Mouse (Mus musculus): Measurements from ENCODE around the gene Ptpre. TPM values are rescaled to one million over a fixed set of nuclear protein-coding genes. Genes with fewer than 3 reads are reported as not detected.

The Ptpre gene
- total and polyA plus RNA-seq, 3 experiments: 30.5 to 154 (median 119) TPM

GRCm38 (mm10) chr7:135526574-135527152 is 10.6 kb upstream of the Ptpre start:
- no peak for ATAC-seq (ENCODE audit: extremely low read depth, insufficient number of reproducible peaks, low FRiP score, poor library complexity, severe bottlenecking)
- TF ChIP-seq TAL1 (conservative IDR thresholded peaks at IDR 0.05; ENCODE audit: low read depth, low read length) (no peak), POLR2AphosphoS5 (IDR thresholded peaks at IDR 0.05; ENCODE audit: insufficient replicate concordance, low read depth, low read length) (no peak), GATA2 (IDR thresholded peaks at IDR 0.05; ENCODE audit: borderline replicate concordance, low read depth, low read length) (no peak), GATA1 (IDR thresholded peaks at IDR 0.05; ENCODE audit: borderline replicate concordance, low read length) (no peak)
- DNase-seq (ENCODE audit: low spot score): no peak
- Histone ChIP-seq H3K9me3 (replicated peaks) (no peaks in the 10 kb centered on the region), H3K4me1 (ENCODE audit: insufficient read depth, low read depth, low read length) (peaks cover 4% of the 10 kb centered on the region), H3K36me3 (replicated peaks) (no peaks in the 10 kb centered on the region), H3K27me3 (ENCODE audit: insufficient read depth, low read length) (peaks cover 48% of the 10 kb centered on the region), H3K4me3 (ENCODE audit: low read depth, low read length) (no peak overlapping the region)

DNA sequence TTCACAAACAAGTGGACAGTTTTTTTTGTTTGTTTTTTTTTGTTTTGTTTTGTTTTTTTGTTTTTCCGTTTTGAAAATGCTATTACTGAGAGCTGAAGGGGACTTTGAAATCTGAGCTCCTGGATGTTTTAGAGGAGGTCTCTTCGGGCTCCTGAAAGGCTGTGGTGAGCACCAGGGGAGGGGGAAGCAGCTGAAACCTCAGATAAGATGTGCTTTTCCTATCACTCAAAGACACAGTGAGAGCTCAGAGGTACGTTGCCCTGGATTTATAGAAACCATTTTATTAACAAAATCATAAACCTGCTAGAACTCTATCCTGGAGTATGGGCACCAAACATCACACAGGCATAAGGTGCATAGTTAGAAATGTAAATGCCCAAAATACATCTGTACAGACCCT is 10.1 kb upstream of the Ptpre start:
- DNase-seq (ENCODE audit: low spot score) (no peak), ATAC-seq (ENCODE audit: extremely low read depth, insufficient number of reproducible peaks, low FRiP score, poor library complexity, severe bottlenecking) (no peak)
- H3K4me3 ChIP-seq (ENCODE audit: low read depth, low read length): no peak overlapping the region
- peak; percentile 49; the same call in 1 of the 2 replicates for TF ChIP-seq TAL1 (conservative IDR thresholded peaks at IDR 0.05; ENCODE audit: low read depth, low read length)
- TF ChIP-seq GATA2 (IDR thresholded peaks at IDR 0.05; ENCODE audit: borderline replicate concordance, low read depth, low read length): no peak
- peaks cover 4% of the 10 kb centered on the region for H3K4me1 ChIP-seq (ENCODE audit: insufficient read depth, low read depth, low read length)
- H3K27me3 ChIP-seq (ENCODE audit: insufficient read depth, low read length): peaks cover 45% of the 10 kb centered on the region
- no peaks in the 10 kb centered on the region for H3K9me3 ChIP-seq (replicated peaks)
- H3K36me3 ChIP-seq (replicated peaks): no peaks in the 10 kb centered on the region

- peaks cover 41% of the 10 kb centered on the region for H3K27me3 ChIP-seq (ENCODE audit: insufficient read depth, low read length)
- H3K36me3 ChIP-seq (replicated peaks): no peaks in the 10 kb centered on the region
- peaks cover 4% of the 10 kb centered on the region for H3K4me1 ChIP-seq (ENCODE audit: insufficient read depth, low read depth, low read length)
- TF ChIP-seq GATA2 (IDR thresholded peaks at IDR 0.05; ENCODE audit: borderline replicate concordance, low read depth, low read length) (no peak), POLR2AphosphoS5 (IDR thresholded peaks at IDR 0.05; ENCODE audit: insufficient replicate concordance, low read depth, low read length) (no peak), TAL1 (conservative IDR thresholded peaks at IDR 0.05; ENCODE audit: low read depth, low read length) (no peak), CTCF (IDR thresholded peaks at IDR 0.05; ENCODE audit: low read depth, low read length) (no peak), GATA1 (IDR thresholded peaks at IDR 0.05; ENCODE audit: borderline replicate concordance, low read length) (no peak)
- no peaks in the 10 kb centered on the region for H3K9me3 ChIP-seq (replicated peaks)
- no peak for ATAC-seq (ENCODE audit: extremely low read depth, insufficient number of reproducible peaks, low FRiP score, poor library complexity, severe bottlenecking)
- no peak for DNase-seq (ENCODE audit: low spot score)
- H3K4me3 ChIP-seq (ENCODE audit: low read depth, low read length): no peak within 1 kb of the TSS
These were observed 8.8 kb upstream of the Ptpre start, which contains the start of gene Clrn3 for GRCm38 (mm10) chr7:135528515-135528914. TSS of gene Clrn3 (minus strand) at chr7:135528654.

- H3K4me1 ChIP-seq (ENCODE audit: insufficient read depth, low read depth, low read length): peaks cover 4% of the 10 kb centered on the region
- H3K36me3 ChIP-seq (replicated peaks): no peaks in the 10 kb centered on the region
- DNase-seq (ENCODE audit: low spot score): no peak
- no peak overlapping the region for H3K4me3 ChIP-seq (ENCODE audit: low read depth, low read length)
- H3K27me3 ChIP-seq (ENCODE audit: insufficient read depth, low read length): peaks cover 35% of the 10 kb centered on the region
- no peaks in the 10 kb centered on the region for H3K9me3 ChIP-seq (replicated peaks)
- no peak for TF ChIP-seq GATA2 (IDR thresholded peaks at IDR 0.05; ENCODE audit: borderline replicate concordance, low read depth, low read length)
- TF ChIP-seq POLR2AphosphoS5 (IDR thresholded peaks at IDR 0.05; ENCODE audit: insufficient replicate concordance, low read depth, low read length): no peak
- no peak for TF ChIP-seq TAL1 (conservative IDR thresholded peaks at IDR 0.05; ENCODE audit: low read depth, low read length)
- TF ChIP-seq CTCF (IDR thresholded peaks at IDR 0.05; ENCODE audit: low read depth, low read length): no peak
- TF ChIP-seq GATA1 (IDR thresholded peaks at IDR 0.05; ENCODE audit: borderline replicate concordance, low read length): no peak
- ATAC-seq (ENCODE audit: extremely low read depth, insufficient number of reproducible peaks, low FRiP score, poor library complexity, severe bottlenecking): no peak
These were observed 8.2 kb upstream of the Ptpre start for GRCm38 (mm10) chr7:135529068-135529467.

DNA sequence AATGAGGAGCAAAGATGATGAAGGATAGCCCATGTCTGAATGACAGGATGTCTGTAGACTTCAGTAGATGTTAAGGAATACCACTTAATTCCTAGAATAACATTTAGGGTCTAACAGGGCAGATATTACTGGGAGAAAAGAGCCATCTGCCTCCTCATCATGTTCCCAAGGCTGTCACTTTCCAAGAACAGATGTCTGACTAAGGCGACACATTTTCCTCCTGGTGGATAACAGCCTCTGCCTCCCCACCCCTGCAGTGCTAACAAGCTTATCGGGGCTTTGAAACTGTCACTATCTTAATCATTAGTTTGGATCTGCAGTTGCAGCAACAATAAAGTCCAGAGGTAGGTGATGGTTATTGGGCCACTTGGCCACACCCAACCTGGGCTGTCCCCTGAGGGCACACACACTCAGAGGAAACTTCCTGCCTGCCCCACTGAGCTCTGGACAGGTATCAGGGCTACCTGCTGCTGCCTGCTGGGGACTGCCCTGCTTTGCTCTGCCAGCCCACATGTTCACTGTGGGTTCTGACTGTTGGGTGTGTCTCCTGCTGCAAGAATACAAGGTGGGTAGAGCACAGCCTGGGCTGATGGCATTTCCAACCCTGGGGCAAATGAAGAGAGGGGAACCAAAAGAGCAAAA is 2.6 kb upstream of the Ptpre start:
- DNase-seq (ENCODE audit: low spot score) (no peak), ATAC-seq (ENCODE audit: extremely low read depth, insufficient number of reproducible peaks, low FRiP score, poor library complexity, severe bottlenecking) (no peak)
- Histone ChIP-seq H3K4me3 (ENCODE audit: low read depth, low read length) (peak overlapping the region; percentile 38; the same call in 1 of the 2 replicates), H3K27me3 (ENCODE audit: insufficient read depth, low read length) (peaks cover 7% of the 10 kb centered on the region), H3K4me1 (ENCODE audit: insufficient read depth, low read depth, low read length) (peaks cover 43% of the 10 kb centered on the region), H3K9me3 (replicated peaks) (no peaks in the 10 kb centered on the region), H3K36me3 (replicated peaks) (peaks cover 16% of the 10 kb centered on the region)
- TF ChIP-seq TAL1 (conservative IDR thresholded peaks at IDR 0.05; ENCODE audit: low read depth, low read length) (no peak), GATA2 (IDR thresholded peaks at IDR 0.05; ENCODE audit: borderline replicate concordance, low read depth, low read length) (no peak), POLR2AphosphoS5 (IDR thresholded peaks at IDR 0.05; ENCODE audit: insufficient replicate concordance, low read depth, low read length) (no peak), CTCF (IDR thresholded peaks at IDR 0.05; ENCODE audit: low read depth, low read length) (no peak), GATA1 (IDR thresholded peaks at IDR 0.05; ENCODE audit: borderline replicate concordance, low read length) (no peak)

DNA sequence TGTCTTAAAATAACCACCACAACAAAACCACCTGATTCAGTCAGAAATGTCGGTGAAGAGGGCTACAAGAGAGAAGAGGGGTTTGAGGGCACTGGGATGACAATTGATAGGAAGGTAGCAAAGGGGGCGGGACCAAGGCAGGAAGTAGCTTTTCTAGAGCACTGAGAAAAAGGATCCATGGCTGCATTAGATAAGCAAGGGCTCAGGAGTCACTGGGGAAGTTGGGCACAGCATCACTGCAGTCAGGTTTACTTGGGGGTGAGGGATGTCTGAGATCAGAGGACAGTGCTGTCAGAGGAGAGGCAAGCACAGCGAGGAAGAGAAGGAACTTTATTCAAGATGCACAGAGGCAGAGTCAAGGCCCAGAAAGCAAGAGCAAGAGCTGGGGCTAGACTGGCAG is 1.4 kb upstream of the Ptpre start:
- no peaks in the 10 kb centered on the region for H3K9me3 ChIP-seq (replicated peaks)
- peaks cover 55% of the 10 kb centered on the region for H3K4me1 ChIP-seq (ENCODE audit: insufficient read depth, low read depth, low read length)
- peaks cover 5% of the 10 kb centered on the region; the same call in 1 of the 2 replicates for H3K27me3 ChIP-seq (ENCODE audit: insufficient read depth, low read length)
- TF ChIP-seq GATA1 (IDR thresholded peaks at IDR 0.05; ENCODE audit: borderline replicate concordance, low read length) (no peak), CTCF (IDR thresholded peaks at IDR 0.05; ENCODE audit: low read depth, low read length) (no peak), GATA2 (IDR thresholded peaks at IDR 0.05; ENCODE audit: borderline replicate concordance, low read depth, low read length) (no peak), TAL1 (conservative IDR thresholded peaks at IDR 0.05; ENCODE audit: low read depth, low read length) (no peak), POLR2AphosphoS5 (IDR thresholded peaks at IDR 0.05; ENCODE audit: insufficient replicate concordance, low read depth, low read length) (no peak)
- H3K36me3 ChIP-seq (replicated peaks): peaks cover 29% of the 10 kb centered on the region
- ATAC-seq (ENCODE audit: extremely low read depth, insufficient number of reproducible peaks, low FRiP score, poor library complexity, severe bottlenecking) (peak; percentile 12), DNase-seq (ENCODE audit: low spot score) (peak; percentile 38)
- H3K4me3 ChIP-seq (ENCODE audit: low read depth, low read length): no peak overlapping the region; the same call in 1 of the 2 replicates
